Mouse (Mus musculus) liver, adult 10 weeks (tissue): ENCODE data around the gene Golga2. TPM values are rescaled to one million over a fixed set of nuclear protein-coding genes. Genes with fewer than 3 reads are reported as not detected.

Experiments
- polyA plus RNA-seq: library from polyadenylated mRNA; stranded (reverse); fragments of 350-450 nt; fragmentation: Illumina TruSeq; extraction: RNeasy Lipid Tissue Mini Kit (QIAGEN cat#74804); gene quantifications from one replicate; pipeline ENCODE4 v1.2.3, GENCODE M21; 2014; ENCODE audit warnings: low read depth, low replicate concordance

Golga2 gene
- polyA plus RNA-seq, result 6.7 TPM

DNA sequence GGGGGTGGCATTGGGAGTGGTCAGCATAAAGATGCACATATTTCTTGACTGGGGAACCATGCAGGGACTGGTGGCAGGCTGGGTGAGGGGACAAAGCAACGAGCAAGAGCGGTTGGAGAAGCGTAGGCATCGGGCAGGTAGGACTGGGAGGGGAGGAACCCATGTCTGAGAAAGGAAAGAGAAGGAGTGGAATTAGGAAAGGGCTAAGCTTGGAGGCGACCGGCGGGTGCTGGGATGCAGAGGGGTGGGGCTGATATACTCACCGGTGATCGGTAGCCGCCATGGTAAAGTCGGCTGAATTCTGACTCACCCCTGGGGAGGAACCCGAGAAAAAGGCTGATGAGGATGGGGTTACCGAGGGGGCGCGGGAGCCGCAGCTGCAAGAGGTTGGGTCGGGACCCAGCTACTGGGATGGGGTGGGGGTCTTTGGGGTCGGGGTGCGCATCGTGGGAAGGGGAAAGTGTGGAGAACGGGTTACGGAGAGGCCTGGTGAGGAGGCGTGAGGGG lies at the start of gene Golga2:
Golga2 (plus strand) TSS at position 51 of the 507 bp plus-strand sequence.

GRCm38 (mm10) chr2:32259657-32260417 lies 27.3 kb upstream of the Golga2 start, which contains the start of gene Uck1:
Gene Uck1, minus strand, starts transcription at chr2:32260159.

DNA sequence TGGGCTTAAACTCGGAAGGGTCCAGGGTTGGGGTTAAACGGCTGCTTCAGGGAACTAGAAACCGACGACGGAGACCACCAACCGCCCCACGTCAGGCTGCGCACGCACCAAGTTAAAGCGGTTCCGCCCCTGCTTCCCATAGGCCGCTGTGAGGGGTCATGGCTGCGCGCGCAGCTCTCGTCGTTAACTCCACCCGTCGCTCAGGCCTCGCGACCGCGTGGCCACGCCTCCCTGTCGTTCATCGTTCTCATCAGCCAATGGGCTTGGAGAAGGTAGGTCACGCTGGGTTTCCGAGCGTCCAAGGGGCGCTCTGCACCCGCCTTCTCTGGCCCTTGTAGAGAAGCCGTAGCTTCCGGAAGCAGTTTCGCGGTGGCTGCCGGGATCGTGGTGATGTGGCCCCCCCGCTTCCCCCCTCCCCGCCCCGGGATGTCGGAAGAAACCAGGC lies 761 bp downstream of the Golga2 start, which contains the start of gene Swi5:
Swi5 (minus strand) TSS at position 153 of the 445 bp plus-strand sequence.

DNA sequence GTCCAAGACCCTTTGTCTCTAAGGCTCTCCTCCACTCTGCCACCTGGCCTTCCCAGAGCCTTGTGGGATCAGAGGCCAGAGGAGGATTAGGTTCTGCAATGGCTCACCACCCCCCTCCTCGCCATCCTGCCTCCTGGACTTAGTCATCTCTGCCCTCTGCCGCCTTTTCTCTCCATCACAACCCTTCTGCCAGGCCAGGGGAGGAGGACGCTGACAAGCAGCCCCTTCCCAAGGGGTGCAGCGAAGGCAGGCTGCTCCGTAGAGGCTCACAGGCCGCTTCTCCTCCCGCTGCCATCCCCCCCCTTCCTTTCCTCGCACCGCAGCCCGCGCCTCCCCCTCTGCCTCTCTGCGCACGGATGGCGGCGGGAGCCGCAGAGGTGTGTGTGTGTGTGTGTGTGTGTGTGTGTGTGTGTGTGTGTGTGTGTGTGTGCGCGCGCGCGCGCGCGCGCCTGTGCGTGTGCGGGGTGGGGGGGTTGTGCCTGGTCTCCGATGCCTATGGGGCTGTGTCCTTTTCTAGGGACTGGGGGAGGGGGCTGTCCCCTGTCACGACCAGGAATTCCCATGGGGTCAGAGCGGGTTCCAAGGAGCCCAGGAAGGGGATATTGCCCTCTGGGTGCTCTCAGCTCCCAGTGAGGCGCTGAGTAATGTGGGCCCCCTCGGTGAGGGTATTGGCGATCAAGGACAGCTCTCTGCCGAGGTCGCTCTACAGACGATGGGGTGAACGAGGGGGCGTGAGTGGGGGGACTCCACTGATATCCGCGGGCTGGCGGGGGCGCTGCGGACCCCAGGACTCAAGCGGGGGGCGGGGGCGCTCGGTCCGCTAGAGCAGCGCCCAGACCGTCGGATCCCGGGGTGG lies 65.2 kb downstream of the Golga2 start, which contains the start of gene Ciz1:
Ciz1 (plus strand) TSS at position 177 of the 856 bp plus-strand sequence.

DNA sequence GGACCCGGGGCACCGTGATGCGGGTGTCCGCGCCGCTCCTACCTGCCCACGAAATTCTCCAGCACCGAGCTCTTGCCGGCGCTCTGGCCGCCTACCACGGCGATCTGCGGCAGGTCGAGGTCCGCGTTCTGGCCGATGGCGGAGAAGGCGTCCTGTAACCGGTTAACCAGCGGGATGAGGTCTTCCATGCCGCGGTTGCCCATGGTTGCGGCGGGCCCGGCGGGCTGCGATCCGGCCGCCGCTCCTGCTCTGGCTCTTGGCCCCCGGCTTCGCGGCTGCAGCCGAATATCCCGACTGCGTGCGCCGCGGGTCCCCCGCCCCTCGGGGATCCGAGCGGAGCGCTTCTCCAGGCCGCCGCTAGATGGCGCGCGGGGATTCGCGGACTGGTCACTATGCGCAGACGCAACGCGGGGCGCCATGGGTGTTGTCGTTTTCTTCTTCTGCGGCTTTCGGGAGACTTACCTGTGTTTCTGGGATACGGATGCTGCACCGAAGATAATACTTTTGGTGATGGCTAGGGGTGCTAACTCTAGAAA lies 65.9 kb downstream of the Golga2 start, which contains the start of gene Dnm1:
Dnm1 (minus strand) TSS at position 332 of the 536 bp plus-strand sequence.

Other genes with a start within 250 kb of the Golga2 start
- gene Fam78a, start 202.5 kb upstream of the Golga2 start, polyA plus RNA-seq, result 0.19 TPM
- not detected for gene Plpp7, start 191.9 kb upstream of the Golga2 start, polyA plus RNA-seq
- gene Prrc2b, start 136.3 kb upstream of the Golga2 start, polyA plus RNA-seq, result 7.5 TPM
- 4.2 TPM for gene Pomt1, start 50.8 kb upstream of the Golga2 start, polyA plus RNA-seq
- 8.1 TPM for gene Uck1, start 27.2 kb upstream of the Golga2 start, polyA plus RNA-seq
- gene Swi5, start 691 bp downstream of the Golga2 start, polyA plus RNA-seq, result 280 TPM
- 5.5 TPM for gene Ciz1, start 64.9 kb downstream of the Golga2 start, polyA plus RNA-seq
- gene Dnm1, start 66.0 kb downstream of the Golga2 start, polyA plus RNA-seq, result not detected
- 1.6 TPM for gene 1110008P14Rik, start 94.6 kb downstream of the Golga2 start, polyA plus RNA-seq
- 10.6 TPM for gene Lcn2, start 100.9 kb downstream of the Golga2 start, polyA plus RNA-seq
- 2.7 TPM for gene Ptges2, start 108.5 kb downstream of the Golga2 start, polyA plus RNA-seq
- gene Naif1, start 163.1 kb downstream of the Golga2 start, polyA plus RNA-seq, result 0.58 TPM
- 43.9 TPM for gene Slc25a25, start 164.1 kb downstream of the Golga2 start, polyA plus RNA-seq
- 3.7 TPM for gene Fam102a, start 247.9 kb downstream of the Golga2 start, polyA plus RNA-seq